Mouse (Mus musculus) E14TG2a.4 (cell line): Measurements from ENCODE around the gene Syne1.

Experiments
- H3K27me3 ChIP-seq: 2 replicates; pipeline ENCODE4 v1.6.1; 2014; ENCODE audit warnings: low read length, control low read depth; ENCODE audit not compliant: insufficient read depth
- H3K36me3 ChIP-seq: 2 replicates; pipeline ENCODE4 v1.6.1; 2014; ENCODE audit warnings: low read length, control low read depth; ENCODE audit not compliant: insufficient read depth
- H3K4me1 ChIP-seq: replicated peaks from 2 replicates; pipeline ENCODE4 v1.6.1; 2014; ENCODE audit warnings: low read depth, low read length, control low read depth
- H3K4me3 ChIP-seq: replicated peaks from 2 replicates; pipeline ENCODE4 v1.5.1; 2014; ENCODE audit warnings: mild to moderate bottlenecking, low read length
- H3K9me3 ChIP-seq: 2 replicates; pipeline ENCODE4 v1.6.1; 2014; ENCODE audit warnings: low read length, control low read depth
- CTCF ChIP-seq: conservative IDR thresholded peaks from 2 replicates; pipeline ENCODE4 v1.5.1; 2014; ENCODE audit warnings: low read length
- NANOG ChIP-seq: IDR thresholded peaks from 2 replicates; pipeline ENCODE4 v1.6.1; 2014; ENCODE audit warnings: borderline replicate concordance, low read length, mixed read lengths
- POU5F1 ChIP-seq: IDR thresholded peaks from 2 replicates; pipeline ENCODE4 v1.6.1; 2014; ENCODE audit warnings: low read length, borderline replicate concordance

Gene Syne1

DNA sequence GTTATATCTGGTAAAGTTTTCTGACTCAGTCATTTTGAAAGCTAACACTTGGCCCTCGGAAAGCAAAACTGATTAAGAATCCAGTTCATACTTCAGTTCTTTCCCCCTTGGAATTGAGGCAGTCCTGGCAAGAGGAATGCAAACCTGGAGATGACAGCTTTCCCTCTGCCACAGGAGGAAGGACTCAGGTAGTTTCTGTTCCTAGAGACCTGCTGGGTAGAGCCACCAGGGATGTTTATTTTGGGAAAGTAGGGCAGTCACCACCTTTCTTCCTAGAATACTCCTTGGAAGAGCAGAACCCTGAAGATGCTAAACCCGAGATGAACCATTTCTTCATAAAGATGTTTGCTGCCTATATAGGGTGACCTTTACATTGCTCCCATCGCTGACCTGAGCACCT, 383.8 kb downstream of the Syne1 start:
- Histone ChIP-seq H3K27me3 (no peaks in the 10 kb centered on the region), H3K4me3 (no peak overlapping the region), H3K36me3 (no peaks in the 10 kb centered on the region), H3K9me3 (no peaks in the 10 kb centered on the region), H3K4me1 (peaks cover 3% of the 10 kb centered on the region; the same call in 1 of the 2 replicates)
- TF ChIP-seq NANOG (no peak), POU5F1 (no peak), CTCF (no peak)

DNA sequence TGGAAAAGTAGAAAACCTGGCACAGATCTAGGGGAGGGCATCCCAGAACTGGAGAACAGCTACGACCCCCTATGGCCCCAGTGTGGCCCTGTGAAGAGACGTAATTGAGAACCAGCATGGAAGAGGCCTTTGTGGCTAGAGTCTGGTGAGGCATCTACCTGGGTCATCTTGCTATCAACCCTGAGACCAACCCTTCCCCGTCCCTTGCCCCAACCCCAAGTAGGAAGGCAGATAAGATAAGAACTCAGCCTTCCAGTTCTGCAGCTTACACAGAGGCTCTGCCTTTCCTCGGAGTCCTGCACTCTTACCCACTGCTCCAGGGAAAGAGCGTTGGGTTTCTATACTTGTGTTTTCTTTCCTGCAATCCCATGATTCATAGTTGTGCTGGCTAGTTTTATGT, 385.8 kb downstream of the Syne1 start:
- Histone ChIP-seq H3K4me3 (no peak overlapping the region), H3K36me3 (no peaks in the 10 kb centered on the region), H3K27me3 (no peaks in the 10 kb centered on the region), H3K4me1 (peaks cover 10% of the 10 kb centered on the region; the same call in 1 of the 2 replicates), H3K9me3 (no peaks in the 10 kb centered on the region)
- TF ChIP-seq POU5F1 (no peak), NANOG (no peak), CTCF (no peak)

DNA sequence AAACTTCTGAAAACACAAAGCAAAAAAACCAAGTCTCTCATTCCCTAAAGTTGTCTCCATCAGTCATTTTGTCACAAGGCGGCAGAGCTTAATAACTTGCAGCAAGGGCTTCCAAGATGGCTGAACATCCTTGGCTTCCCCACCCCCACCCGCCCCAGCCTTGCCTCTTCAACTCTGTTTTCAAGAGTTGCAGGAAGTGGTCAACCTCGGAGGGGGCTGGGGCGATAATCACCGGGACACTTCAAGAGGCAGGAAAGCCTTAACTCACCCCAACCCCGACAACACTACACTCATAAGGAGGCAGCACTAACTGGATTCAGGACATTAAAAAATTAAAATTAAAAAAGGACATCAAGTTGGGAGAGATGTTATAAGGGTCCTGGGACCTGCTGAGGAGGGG, 387.5 kb downstream of the Syne1 start:
- Histone ChIP-seq H3K9me3 (no peaks in the 10 kb centered on the region), H3K4me1 (peaks cover 10% of the 10 kb centered on the region; the same call in 1 of the 2 replicates), H3K27me3 (0 out of 2 replicates have a peak, but pooled peaks cover under 1% of the 10 kb centered on the region), H3K36me3 (no peaks in the 10 kb centered on the region), H3K4me3 (no peak overlapping the region)
- TF ChIP-seq NANOG (no peak), POU5F1 (no peak)

DNA sequence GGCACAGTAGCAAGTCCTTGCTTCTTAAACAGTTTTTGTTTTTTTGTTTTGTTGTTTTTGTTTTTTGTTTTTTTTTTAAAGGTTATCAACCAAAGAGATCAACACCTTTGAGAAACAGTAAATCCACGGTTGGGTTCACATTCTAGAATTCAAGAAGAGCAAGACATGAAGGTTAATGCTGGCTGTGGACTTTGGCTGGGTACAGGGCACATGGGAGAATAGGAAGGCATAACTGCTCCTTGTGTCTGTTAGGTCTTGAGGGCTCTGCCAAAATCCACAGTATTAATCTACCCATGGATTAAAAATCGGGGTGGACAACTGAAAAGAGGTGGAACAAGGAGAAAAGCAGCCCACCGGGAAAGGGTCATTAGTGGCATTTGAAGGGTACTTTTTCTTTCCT, 388.0 kb downstream of the Syne1 start:
- no peaks in the 10 kb centered on the region for H3K36me3 ChIP-seq

DNA sequence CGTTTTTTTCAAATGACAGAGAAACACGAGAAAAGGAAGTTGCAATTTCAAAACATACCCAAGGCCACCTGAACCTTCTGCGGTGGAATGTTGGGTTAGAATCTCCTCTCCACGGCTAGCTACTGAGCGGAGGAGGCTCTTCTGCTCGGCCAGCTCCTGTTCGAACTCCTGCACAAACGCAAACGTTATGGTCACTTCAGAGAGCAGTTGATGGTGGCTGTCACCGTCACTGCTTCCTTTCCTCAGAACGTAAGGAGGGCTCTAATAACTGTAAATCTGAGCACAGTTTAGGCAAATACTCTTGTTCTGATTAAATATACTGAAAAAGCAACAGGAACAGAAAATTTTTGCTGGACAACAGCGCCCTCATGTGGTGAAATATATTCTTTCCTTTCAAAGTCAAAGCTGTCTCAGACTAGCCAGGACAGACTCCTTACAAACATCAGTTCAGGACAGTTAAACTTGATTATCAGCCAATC, 389.8 kb downstream of the Syne1 start:
- Histone ChIP-seq H3K9me3 (no peaks in the 10 kb centered on the region), H3K27me3 (0 out of 2 replicates have a peak, but pooled peaks cover 3% of the 10 kb centered on the region), H3K36me3 (no peaks in the 10 kb centered on the region), H3K4me3 (no peak overlapping the region), H3K4me1 (peaks cover 10% of the 10 kb centered on the region; the same call in 1 of the 2 replicates)
- TF ChIP-seq NANOG: no peak
- TF ChIP-seq POU5F1: no peak
- peak; percentile 40 for TF ChIP-seq CTCF

More for the DNA sequence above, 388.0 kb downstream of the Syne1 start:
- Histone ChIP-seq H3K9me3 (no peaks in the 10 kb centered on the region), H3K4me3 (no peak overlapping the region), H3K27me3 (0 out of 2 replicates have a peak, but pooled peaks cover 3% of the 10 kb centered on the region), H3K4me1 (peaks cover 10% of the 10 kb centered on the region; the same call in 1 of the 2 replicates)
- TF ChIP-seq CTCF (no peak), NANOG (no peak), POU5F1 (no peak)

DNA sequence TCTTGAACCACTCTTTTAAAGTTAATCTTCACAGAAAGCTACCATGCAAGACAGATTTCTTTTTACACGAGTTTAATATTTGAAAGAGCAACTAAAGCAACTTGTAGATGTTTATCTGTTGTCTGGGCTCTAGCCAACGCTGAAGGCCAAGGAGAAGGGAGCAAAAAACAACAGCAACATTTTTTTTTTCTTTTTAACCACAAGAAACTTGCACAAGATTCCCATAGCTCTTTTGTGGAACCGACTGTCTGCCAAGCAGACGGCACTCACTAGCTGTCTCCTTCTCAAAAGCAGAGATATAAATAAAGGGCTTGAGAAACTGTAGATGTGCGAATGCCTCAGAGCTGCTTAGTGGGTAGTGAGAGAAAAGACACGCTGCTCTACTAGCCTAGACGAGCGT, 391.6 kb downstream of the Syne1 start:
- H3K27me3 ChIP-seq: 0 out of 2 replicates have a peak, but pooled peaks cover 3% of the 10 kb centered on the region

DNA sequence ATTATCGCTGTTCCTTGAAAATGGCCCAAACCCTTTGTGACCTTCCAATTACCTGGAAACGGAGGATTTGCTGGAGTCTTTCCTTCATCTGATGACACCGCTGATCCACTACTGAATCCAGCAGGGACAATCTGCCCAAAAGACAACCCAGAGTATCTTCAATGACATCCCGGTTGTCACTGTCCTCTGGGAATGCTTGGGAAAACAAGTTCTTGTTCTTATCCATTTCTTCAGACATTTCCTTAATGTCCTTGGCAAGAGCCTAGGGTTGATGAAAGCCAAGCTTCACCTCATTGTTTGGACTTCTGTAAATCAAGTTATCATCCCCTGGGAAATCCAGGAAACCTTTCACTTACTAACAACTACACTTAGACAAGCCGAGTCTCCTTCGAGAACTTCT, 398.2 kb downstream of the Syne1 start:
- Histone ChIP-seq H3K9me3 (no peaks in the 10 kb centered on the region), H3K4me1 (0 out of 2 replicates have a peak, but pooled peaks cover 3% of the 10 kb centered on the region), H3K4me3 (no peak overlapping the region), H3K27me3 (no peaks in the 10 kb centered on the region), H3K36me3 (no peaks in the 10 kb centered on the region)
- TF ChIP-seq NANOG (no peak), POU5F1 (no peak), CTCF (no peak)

More for the DNA sequence above, 391.6 kb downstream of the Syne1 start:
- TF ChIP-seq NANOG (no peak), CTCF (no peak), POU5F1 (no peak)
- Histone ChIP-seq H3K4me1 (peaks cover 10% of the 10 kb centered on the region; the same call in 1 of the 2 replicates), H3K4me3 (no peak overlapping the region), H3K9me3 (no peaks in the 10 kb centered on the region), H3K36me3 (no peaks in the 10 kb centered on the region)

DNA sequence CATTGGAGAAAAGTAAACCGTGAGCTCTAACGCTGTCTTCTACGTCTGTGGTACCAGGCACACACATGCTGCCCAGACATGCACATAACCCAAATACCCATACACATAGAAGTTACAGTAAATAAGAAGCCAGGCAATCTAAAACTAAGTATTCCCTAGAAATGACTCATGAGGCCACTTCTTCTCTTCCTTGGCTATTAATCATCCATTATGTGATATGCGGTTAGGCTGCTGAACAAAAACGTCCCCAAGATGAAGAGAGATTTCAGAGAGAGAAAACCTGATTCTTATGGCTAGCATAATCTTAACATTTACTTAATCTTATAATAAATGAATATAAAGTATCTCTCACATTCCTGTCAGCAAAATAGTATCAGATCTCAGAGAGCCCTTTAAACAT, 409.8 kb downstream of the Syne1 start:
- H3K9me3 ChIP-seq: peaks cover 18% of the 10 kb centered on the region
- H3K4me3 ChIP-seq: no peak overlapping the region
- no peaks in the 10 kb centered on the region for H3K27me3 ChIP-seq
- TF ChIP-seq CTCF (no peak), NANOG (no peak), POU5F1 (no peak)
- H3K4me1 ChIP-seq: no peaks in the 10 kb centered on the region
- H3K36me3 ChIP-seq: no peaks in the 10 kb centered on the region

DNA sequence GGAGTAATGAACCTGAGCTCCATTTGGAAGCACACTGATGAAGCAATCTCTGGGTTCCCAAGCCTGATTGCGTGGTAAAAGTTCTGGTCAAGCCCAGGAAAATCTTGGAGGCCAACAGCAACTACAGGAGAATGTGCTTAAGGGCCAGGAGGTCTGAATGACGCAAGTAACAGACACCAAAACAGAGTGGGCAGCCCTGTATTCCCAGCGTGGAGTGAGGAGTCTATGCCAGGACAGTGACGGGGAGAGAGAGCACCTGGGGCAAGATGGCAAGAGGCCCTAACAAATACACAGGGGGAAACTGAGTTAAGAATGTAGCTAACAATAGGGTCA, 411.4 kb downstream of the Syne1 start:
- H3K4me1 ChIP-seq: no peaks in the 10 kb centered on the region

More for the DNA sequence above, 411.4 kb downstream of the Syne1 start:
- H3K4me3 ChIP-seq: no peak overlapping the region
- H3K36me3 ChIP-seq: no peaks in the 10 kb centered on the region
- peaks cover 13% of the 10 kb centered on the region for H3K9me3 ChIP-seq
- TF ChIP-seq CTCF: no peak
- no peak for TF ChIP-seq NANOG
- no peaks in the 10 kb centered on the region for H3K27me3 ChIP-seq
